Mouse (Mus musculus): ENCODE measurements around the gene Abhd14b.

DNA sequence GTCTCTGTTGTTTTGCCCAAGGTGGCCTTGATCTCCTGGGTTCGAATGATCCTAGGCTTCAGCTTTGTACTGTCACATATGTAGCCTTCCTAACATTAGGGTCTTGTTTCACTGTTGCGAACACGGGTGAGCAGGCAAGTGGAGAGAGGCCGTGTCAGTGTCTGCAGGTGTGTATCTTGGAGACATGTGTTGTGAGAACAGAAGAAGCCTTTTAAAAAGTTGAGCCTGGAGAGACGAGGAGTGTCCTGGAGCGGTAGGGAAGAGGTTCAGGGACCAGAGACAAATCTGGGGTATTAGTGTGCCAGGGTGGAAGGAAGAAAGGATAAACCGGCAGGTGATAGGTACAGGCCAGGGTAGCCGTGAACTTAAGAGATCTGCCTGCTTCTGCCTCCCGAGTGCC lies 30.8 kb downstream of the Abhd14b start:
- TF ChIP-seq CHD2 (IDR thresholded peaks at IDR 0.05; ENCODE audit: low read depth, low read length) = no peak
- TF ChIP-seq ZNF384 (IDR thresholded peaks at IDR 0.05; ENCODE audit: low read depth, low read length) = no peak
